Mouse (Mus musculus) neural tube, embryonic 11.5 days (tissue): ENCODE results near the gene Pemt. TPM values are rescaled to one million over a fixed set of nuclear protein-coding genes. Genes with fewer than 3 reads are reported as not detected.

ENCODE experiments used
- ATAC-seq: fragments of 200-750 bp; cut with Nextera tagmentation; 2 replicates; pipeline ENCODE4 v1.8.0; 2017; ENCODE audit warnings: moderate number of reproducible peaks, mild to moderate bottlenecking, moderate TSS enrichment, moderate library complexity; ENCODE audit not compliant: insufficient read depth, low FRiP score, low TSS enrichment
- DNase-seq: peaks from one replicate; pipeline ENCODE4 v3.0.0-alpha.2; 2015; ENCODE audit warnings: low spot score
- H3K27ac ChIP-seq: fragments of 300-500 bp; sonication (generic); 2 replicates; pipeline ENCODE4 v1.5.1; 2014; ENCODE audit warnings: low read depth, mild to moderate bottlenecking, low read length
- H3K27me3 ChIP-seq: fragments of 300-500 bp; sonication (generic); 2 replicates; pipeline ENCODE4 v1.6.1; 2014; ENCODE audit warnings: mild to moderate bottlenecking, low read length, mixed read lengths; ENCODE audit not compliant: control insufficient read depth, insufficient read depth
- H3K36me3 ChIP-seq: fragments of 300-500 bp; sonication (generic); 2 replicates; pipeline ENCODE4 v1.6.1; 2014; ENCODE audit warnings: mild to moderate bottlenecking, low read length, moderate library complexity, mixed read lengths; ENCODE audit not compliant: control insufficient read depth, insufficient read depth
- H3K4me1 ChIP-seq: fragments of 300-500 bp; sonication (generic); 2 replicates; pipeline ENCODE4 v1.6.1; 2014; ENCODE audit warnings: low read length, mixed read lengths; ENCODE audit not compliant: control insufficient read depth, insufficient read depth
- H3K4me2 ChIP-seq: fragments of 300-500 bp; sonication (generic); 2 replicates; pipeline ENCODE4 v1.6.1; 2014; ENCODE audit warnings: low read depth, mild to moderate bottlenecking, moderate library complexity
- H3K4me3 ChIP-seq: fragments of 300-500 bp; sonication (generic); 2 replicates; pipeline ENCODE4 v1.5.1; 2014; ENCODE audit warnings: low read depth, low read length
- H3K9ac ChIP-seq: fragments of 300-500 bp; sonication (generic); 2 replicates; pipeline ENCODE4 v1.6.1; 2014; ENCODE audit warnings: mild to moderate bottlenecking, low read length
- H3K9me3 ChIP-seq: fragments of 300-500 bp; sonication (generic); 2 replicates; pipeline ENCODE4 v1.6.1; 2016; ENCODE audit warnings: low read length; ENCODE audit not compliant: control insufficient read depth
- WGBS: fragments of 180-500 bp; shearing (Covaris S2); extraction: QIAGEN DNeasy Blood & Tissue Kit; methylation state at CpG from one replicate; pipeline ENCODE4 v1.1.7; 2014; 5-methylcytosine and 5-hydroxymethylcytosine counted together
- polyA plus RNA-seq: library from polyadenylated mRNA; unstranded; fragments of >200 nt; fragmentation: Nextera tagmentation; extraction: Ambion mirVana; gene quantifications from 2 replicates; pipeline ENCODE4 v1.2.1, GENCODE M21; 2014

Pemt gene
- polyA plus RNA-seq, 1 experiment from 2014 or later: 7.3 TPM

GRCm38 (mm10) chr11:60042277-60042676 lies 4.0 kb downstream of the Pemt start:
- no peaks in the 10 kb centered on the region for H3K4me1 ChIP-seq
- no peak overlapping the region for H3K27ac ChIP-seq
- H3K36me3 ChIP-seq: no peaks in the 10 kb centered on the region
- ATAC-seq (no peak), DNase-seq (no peak)
- no peaks in the 10 kb centered on the region for H3K27me3 ChIP-seq
- no peak overlapping the region for H3K9ac ChIP-seq
- no peak overlapping the region for H3K4me3 ChIP-seq
- H3K9me3 ChIP-seq: no peaks in the 10 kb centered on the region
- no peak overlapping the region for H3K4me2 ChIP-seq

GRCm38 (mm10) chr11:60036537-60037220 lies 9.6 kb downstream of the Pemt start:
- Histone ChIP-seq H3K4me1 (no peaks in the 10 kb centered on the region), H3K27me3 (no peaks in the 10 kb centered on the region), H3K4me2 (no peak overlapping the region), H3K27ac (no peak overlapping the region), H3K9ac (no peak overlapping the region), H3K9me3 (no peaks in the 10 kb centered on the region), H3K4me3 (no peak overlapping the region), H3K36me3 (no peaks in the 10 kb centered on the region)
- WGBS: 69% methylated on average over 5 of the region's 5 CpGs
- ATAC-seq: no peak
- DNase-seq: no peak

- Histone ChIP-seq H3K4me3 (no peak overlapping the region), H3K27me3 (no peaks in the 10 kb centered on the region), H3K4me1 (no peaks in the 10 kb centered on the region), H3K27ac (no peak overlapping the region), H3K9ac (no peak overlapping the region), H3K9me3 (no peaks in the 10 kb centered on the region), H3K36me3 (no peaks in the 10 kb centered on the region), H3K4me2 (no peak overlapping the region)
- WGBS: 87% methylated on average over 8 of the region's 8 CpGs
- no peak for DNase-seq
- no peak for ATAC-seq
Measured at GRCm38 (mm10) chr11:60034911-60035400, 11.3 kb downstream of the Pemt start.

- no peak for ATAC-seq
- 65% methylated on average over 6 of the region's 6 CpGs for WGBS
- no peaks in the 10 kb centered on the region for H3K27me3 ChIP-seq
- H3K9me3 ChIP-seq: no peaks in the 10 kb centered on the region
- H3K4me1 ChIP-seq: no peaks in the 10 kb centered on the region
- H3K9ac ChIP-seq: no peak overlapping the region
- H3K27ac ChIP-seq: no peak overlapping the region
- no peak overlapping the region for H3K4me3 ChIP-seq
- H3K36me3 ChIP-seq: no peaks in the 10 kb centered on the region
- H3K4me2 ChIP-seq: no peak overlapping the region
- DNase-seq: no peak
Measured at GRCm38 (mm10) chr11:60034293-60034692, 12.0 kb downstream of the Pemt start.

- no peaks in the 10 kb centered on the region for H3K27me3 ChIP-seq
- H3K9ac ChIP-seq: no peak overlapping the region
- no peak for DNase-seq
- no peak for ATAC-seq
- no peak overlapping the region for H3K4me2 ChIP-seq
- H3K9me3 ChIP-seq: no peaks in the 10 kb centered on the region
- 73% methylated on average over 6 of the region's 6 CpGs for WGBS
- no peak overlapping the region for H3K27ac ChIP-seq
- H3K4me3 ChIP-seq: no peak overlapping the region
- H3K36me3 ChIP-seq: no peaks in the 10 kb centered on the region
- H3K4me1 ChIP-seq: no peaks in the 10 kb centered on the region
Measured at GRCm38 (mm10) chr11:60032586-60033430, 13.5 kb downstream of the Pemt start.

GRCm38 (mm10) chr11:60030747-60031331 lies 15.4 kb downstream of the Pemt start:
- Histone ChIP-seq H3K4me3 (no peak overlapping the region), H3K4me1 (no peaks in the 10 kb centered on the region), H3K27ac (no peak overlapping the region), H3K9me3 (no peaks in the 10 kb centered on the region), H3K4me2 (no peak overlapping the region), H3K9ac (no peak overlapping the region), H3K36me3 (no peaks in the 10 kb centered on the region), H3K27me3 (no peaks in the 10 kb centered on the region)
- DNase-seq: no peak
- no peak for ATAC-seq
- WGBS: 88% methylated on average over 4 of the region's 4 CpGs

GRCm38 (mm10) chr11:60029976-60030375 lies 16.3 kb downstream of the Pemt start:
- H3K4me1 ChIP-seq: no peaks in the 10 kb centered on the region
- H3K4me2 ChIP-seq: no peak overlapping the region
- H3K27me3 ChIP-seq: no peaks in the 10 kb centered on the region
- 67% methylated on average over 9 of the region's 9 CpGs for WGBS
- H3K9ac ChIP-seq: no peak overlapping the region
- H3K27ac ChIP-seq: no peak overlapping the region
- no peak overlapping the region for H3K4me3 ChIP-seq
- H3K36me3 ChIP-seq: no peaks in the 10 kb centered on the region
- DNase-seq (no peak), ATAC-seq (no peak)
- H3K9me3 ChIP-seq: no peaks in the 10 kb centered on the region

- no peak for ATAC-seq
- no peak overlapping the region for H3K9ac ChIP-seq
- no peaks in the 10 kb centered on the region for H3K36me3 ChIP-seq
- no peak overlapping the region for H3K4me2 ChIP-seq
- H3K4me1 ChIP-seq: no peaks in the 10 kb centered on the region
- 82% methylated on average over 10 of the region's 10 CpGs for WGBS
- no peak for DNase-seq
- H3K27ac ChIP-seq: no peak overlapping the region
- H3K9me3 ChIP-seq: no peaks in the 10 kb centered on the region
- no peak overlapping the region for H3K4me3 ChIP-seq
- H3K27me3 ChIP-seq: no peaks in the 10 kb centered on the region
Measured at GRCm38 (mm10) chr11:60027913-60028875, 18.1 kb downstream of the Pemt start.
